Mouse (Mus musculus): Measurements from ENCODE around the gene Mdga2. TPM values are rescaled to one million over a fixed set of nuclear protein-coding genes. Genes with fewer than 3 reads are reported as not detected.

The Mdga2 gene
- polyA plus RNA-seq (2015; fragmentation: Nextera tagmentation; extraction: Ambion mirVana), result 32.9 and 36.2 TPM in 2 replicates

- Histone ChIP-seq H3K27me3 (replicated peaks) (no peaks in the 10 kb centered on the region), H3K36me3 (no peaks in the 10 kb centered on the region), H3K9ac (replicated peaks) (peak within 1 kb of the TSS; percentile 93), H3K9me3 (replicated peaks) (no peaks in the 10 kb centered on the region), H3K4me1 (peaks cover 17% of the 10 kb centered on the region), H3K4me2 (peak within 1 kb of the TSS; percentile 79), H3K4me3 (replicated peaks) (peak within 1 kb of the TSS; percentile 87), H3K27ac (replicated peaks) (peak within 1 kb of the TSS; percentile 97)
- under 1% methylated on average over 61 of the region's 61 CpGs for WGBS
- peak; percentile 66 for ATAC-seq (ENCODE audit: low FRiP score)
Measured at GRCm38 (mm10) chr12:67222221-67223025, at the start of gene Mdga2. Gene Mdga2 (minus strand): TSS chr12:67222549.

- Histone ChIP-seq H3K27me3 (replicated peaks) (no peaks in the 10 kb centered on the region), H3K27ac (replicated peaks) (no peak overlapping the region), H3K4me3 (replicated peaks) (no peak overlapping the region), H3K9me3 (replicated peaks) (no peaks in the 10 kb centered on the region), H3K9ac (replicated peaks) (no peak overlapping the region), H3K4me2 (no peak overlapping the region), H3K4me1 (no peaks in the 10 kb centered on the region), H3K36me3 (no peaks in the 10 kb centered on the region)
- no peak for ATAC-seq (ENCODE audit: low FRiP score)
- WGBS, result 78% methylated on average over 1 of the region's 1 CpGs
Measured at GRCm38 (mm10) chr12:67267409-67267808, 45.1 kb upstream of the Mdga2 start.

GRCm38 (mm10) chr12:67223530-67223929, 1.2 kb upstream of the Mdga2 start:
- Histone ChIP-seq H3K36me3 (no peaks in the 10 kb centered on the region), H3K27me3 (replicated peaks) (no peaks in the 10 kb centered on the region), H3K4me1 (peaks cover 10% of the 10 kb centered on the region), H3K4me2 (peak overlapping the region; percentile 79), H3K27ac (replicated peaks) (no peak overlapping the region), H3K4me3 (replicated peaks) (0 out of 2 replicates have a peak overlapping the region, but pooled peaks have one; percentile 12), H3K9ac (replicated peaks) (no peak overlapping the region), H3K9me3 (replicated peaks) (no peaks in the 10 kb centered on the region)
- WGBS, result 43% methylated on average over 1 of the region's 1 CpGs
- ATAC-seq (ENCODE audit: low FRiP score), result no peak

- Histone ChIP-seq H3K4me2 (peak overlapping the region; percentile 79), H3K27ac (replicated peaks) (peak overlapping the region; percentile 97), H3K36me3 (no peaks in the 10 kb centered on the region), H3K4me1 (peaks cover 17% of the 10 kb centered on the region), H3K27me3 (replicated peaks) (no peaks in the 10 kb centered on the region), H3K4me3 (replicated peaks) (peak overlapping the region; percentile 87), H3K9ac (replicated peaks) (peak overlapping the region; percentile 93), H3K9me3 (replicated peaks) (no peaks in the 10 kb centered on the region)
- 0% methylated on average over 65 of the region's 78 CpGs for WGBS
- peak; percentile 82 for ATAC-seq (ENCODE audit: low FRiP score)
Measured at GRCm38 (mm10) chr12:67221329-67222220, 774 bp downstream of the Mdga2 start.

- WGBS, result under 1% methylated on average over 43 of the region's 43 CpGs
- H3K9ac ChIP-seq (replicated peaks), result peak overlapping the region; percentile 93
- peak; percentile 39 for ATAC-seq (ENCODE audit: low FRiP score)
- H3K4me2 ChIP-seq, result peak overlapping the region; percentile 79
- no peaks in the 10 kb centered on the region for H3K36me3 ChIP-seq
- no peaks in the 10 kb centered on the region for H3K9me3 ChIP-seq (replicated peaks)
- H3K27me3 ChIP-seq (replicated peaks), result no peaks in the 10 kb centered on the region
- H3K4me3 ChIP-seq (replicated peaks), result peak overlapping the region; percentile 87
- peak overlapping the region; percentile 97 for H3K27ac ChIP-seq (replicated peaks)
- peaks cover 17% of the 10 kb centered on the region for H3K4me1 ChIP-seq
Measured at GRCm38 (mm10) chr12:67220641-67221231, 1.6 kb downstream of the Mdga2 start.

- Histone ChIP-seq H3K4me3 (replicated peaks) (peak overlapping the region; percentile 87), H3K9ac (replicated peaks) (peak overlapping the region; percentile 93), H3K4me1 (peaks cover 17% of the 10 kb centered on the region), H3K27me3 (replicated peaks) (no peaks in the 10 kb centered on the region), H3K4me2 (peak overlapping the region; percentile 79), H3K9me3 (replicated peaks) (no peaks in the 10 kb centered on the region), H3K27ac (replicated peaks) (peak overlapping the region; percentile 97), H3K36me3 (no peaks in the 10 kb centered on the region)
- ATAC-seq (ENCODE audit: low FRiP score), result no peak
- 0% methylated on average over 6 of the region's 6 CpGs for WGBS
Measured at GRCm38 (mm10) chr12:67220041-67220440, 2.3 kb downstream of the Mdga2 start.

- peak overlapping the region; percentile 87 for H3K4me3 ChIP-seq (replicated peaks)
- H3K27me3 ChIP-seq (replicated peaks), result no peaks in the 10 kb centered on the region
- H3K36me3 ChIP-seq, result no peaks in the 10 kb centered on the region
- peaks cover 17% of the 10 kb centered on the region for H3K4me1 ChIP-seq
- no peaks in the 10 kb centered on the region for H3K9me3 ChIP-seq (replicated peaks)
- ATAC-seq (ENCODE audit: low FRiP score), result no peak
- 23% methylated on average over 5 of the region's 5 CpGs for WGBS
- H3K9ac ChIP-seq (replicated peaks), result peak overlapping the region; percentile 93
- peak overlapping the region; percentile 79 for H3K4me2 ChIP-seq
- H3K27ac ChIP-seq (replicated peaks), result peak overlapping the region; percentile 97
Measured at GRCm38 (mm10) chr12:67219564-67219963, 2.8 kb downstream of the Mdga2 start.

GRCm38 (mm10) chr12:67212801-67213200, 9.5 kb downstream of the Mdga2 start:
- H3K4me2 ChIP-seq, result no peak overlapping the region
- no peaks in the 10 kb centered on the region for H3K36me3 ChIP-seq
- no peak overlapping the region for H3K27ac ChIP-seq (replicated peaks)
- no peaks in the 10 kb centered on the region for H3K4me1 ChIP-seq
- H3K27me3 ChIP-seq (replicated peaks), result no peaks in the 10 kb centered on the region
- no peak overlapping the region for H3K9ac ChIP-seq (replicated peaks)
- ATAC-seq (ENCODE audit: low FRiP score), result no peak
- H3K4me3 ChIP-seq (replicated peaks), result no peak overlapping the region
- 54% methylated on average over 2 of the region's 2 CpGs for WGBS
- no peaks in the 10 kb centered on the region for H3K9me3 ChIP-seq (replicated peaks)

- ATAC-seq (ENCODE audit: low FRiP score), result no peak
- no peak overlapping the region for H3K9ac ChIP-seq (replicated peaks)
- WGBS, result 94% methylated on average over 1 of the region's 1 CpGs
Measured at GRCm38 (mm10) chr12:67178155-67178554, 44.2 kb downstream of the Mdga2 start.

GRCm38 (mm10) chr12:67156569-67157237, 65.6 kb downstream of the Mdga2 start:
- Histone ChIP-seq H3K4me1 (no peaks in the 10 kb centered on the region), H3K27me3 (replicated peaks) (no peaks in the 10 kb centered on the region), H3K9ac (replicated peaks) (no peak overlapping the region), H3K27ac (replicated peaks) (no peak overlapping the region), H3K4me3 (replicated peaks) (no peak overlapping the region), H3K9me3 (replicated peaks) (no peaks in the 10 kb centered on the region), H3K36me3 (no peaks in the 10 kb centered on the region), H3K4me2 (no peak overlapping the region)
- 87% methylated on average over 8 of the region's 8 CpGs for WGBS
- ATAC-seq (ENCODE audit: low FRiP score), result no peak

More at GRCm38 (mm10) chr12:67178155-67178554, 44.2 kb downstream of the Mdga2 start:
- Histone ChIP-seq H3K4me1 (no peaks in the 10 kb centered on the region), H3K4me2 (no peak overlapping the region), H3K36me3 (no peaks in the 10 kb centered on the region), H3K27me3 (replicated peaks) (no peaks in the 10 kb centered on the region), H3K9me3 (replicated peaks) (no peaks in the 10 kb centered on the region), H3K27ac (replicated peaks) (no peak overlapping the region), H3K4me3 (replicated peaks) (no peak overlapping the region)

- ATAC-seq (ENCODE audit: low FRiP score), result no peak
- no peaks in the 10 kb centered on the region for H3K27me3 ChIP-seq (replicated peaks)
- H3K4me3 ChIP-seq (replicated peaks), result no peak overlapping the region
- H3K27ac ChIP-seq (replicated peaks), result no peak overlapping the region
- no peaks in the 10 kb centered on the region for H3K36me3 ChIP-seq
- no peaks in the 10 kb centered on the region for H3K4me1 ChIP-seq
- H3K9me3 ChIP-seq (replicated peaks), result no peaks in the 10 kb centered on the region
- WGBS, result 60% methylated on average over 3 of the region's 3 CpGs
- H3K4me2 ChIP-seq, result no peak overlapping the region
- no peak overlapping the region for H3K9ac ChIP-seq (replicated peaks)
Measured at GRCm38 (mm10) chr12:67153077-67153476, 69.3 kb downstream of the Mdga2 start.
